Mouse (Mus musculus) heart, embryonic 11.5 days (tissue): ENCODE results near the gene Uqcrq. TPM values are rescaled to one million over a fixed set of nuclear protein-coding genes. Genes with fewer than 3 reads are reported as not detected.

Source experiments
- ATAC-seq: fragments of 200-750 bp; cut with Nextera tagmentation; replicated peaks from 2 replicates; pipeline ENCODE4 v1.8.0; 2017; ENCODE audit warnings: moderate library complexity; ENCODE audit not compliant: insufficient number of reproducible peaks, low FRiP score, low TSS enrichment
- H3K27ac ChIP-seq: fragments of 300-500 bp; sonication (generic); 2 replicates; pipeline ENCODE4 v1.5.1; 2014; ENCODE audit warnings: mild to moderate bottlenecking, low read depth, low read length
- H3K27me3 ChIP-seq: fragments of 300-500 bp; sonication (generic); 2 replicates; pipeline ENCODE4 v1.6.1; 2014; ENCODE audit warnings: mild to moderate bottlenecking, low read length, mixed read lengths; ENCODE audit not compliant: control insufficient read depth, insufficient read depth
- H3K36me3 ChIP-seq: fragments of 300-500 bp; sonication (generic); 2 replicates; pipeline ENCODE4 v1.6.1; 2014; ENCODE audit warnings: mild to moderate bottlenecking, low read length, moderate library complexity, mixed read lengths; ENCODE audit not compliant: control insufficient read depth, insufficient read depth
- H3K4me1 ChIP-seq: fragments of 300-500 bp; sonication (generic); 2 replicates; pipeline ENCODE4 v1.6.1; 2014; ENCODE audit warnings: low read length; ENCODE audit not compliant: control insufficient read depth, insufficient read depth
- H3K4me2 ChIP-seq: fragments of 300-500 bp; sonication (generic); 2 replicates; pipeline ENCODE4 v1.6.1; 2014; ENCODE audit warnings: mild to moderate bottlenecking, moderate library complexity
- H3K4me3 ChIP-seq: fragments of 300-500 bp; sonication (generic); 2 replicates; pipeline ENCODE4 v1.5.1; 2014; ENCODE audit warnings: low read depth, low read length
- H3K9ac ChIP-seq: fragments of 300-500 bp; sonication (generic); 2 replicates; pipeline ENCODE4 v1.6.1; 2014; ENCODE audit warnings: mild to moderate bottlenecking, low read depth, low read length, moderate library complexity
- H3K9me3 ChIP-seq: fragments of 300-500 bp; sonication (generic); replicated peaks from 2 replicates; pipeline ENCODE4 v1.6.1; 2016; ENCODE audit warnings: low read length; ENCODE audit not compliant: control insufficient read depth
- WGBS: fragments of 180-500 bp; shearing (Covaris S2); extraction: QIAGEN DNeasy Blood & Tissue Kit; methylation state at CpG from one replicate; pipeline ENCODE4 v1.1.7; 2014; ENCODE audit not compliant: insufficient replicate concordance; 5-methylcytosine and 5-hydroxymethylcytosine counted together
- polyA plus RNA-seq: library from polyadenylated mRNA; unstranded; fragments of >200 nt; fragmentation: Nextera tagmentation; extraction: Ambion mirVana; gene quantifications from 2 replicates; pipeline ENCODE4 v1.2.1, GENCODE M21; 2014

Uqcrq gene
- polyA plus RNA-seq, 1 experiment from 2014 or later: 1,162 TPM

- peak overlapping the region; percentile 73 for H3K9ac ChIP-seq
- 6% methylated on average over 29 of the region's 29 CpGs for WGBS
- no peaks in the 10 kb centered on the region for H3K9me3 ChIP-seq
- H3K4me3 ChIP-seq: peak overlapping the region; percentile 49
- ATAC-seq: 0 out of 2 replicates have a peak, but pooled peaks have one; percentile 11
- H3K27me3 ChIP-seq: peaks cover 14% of the 10 kb centered on the region
- H3K4me2 ChIP-seq: peak overlapping the region; percentile 80
- H3K4me1 ChIP-seq: no peaks in the 10 kb centered on the region
- no peak overlapping the region for H3K27ac ChIP-seq
- no peaks in the 10 kb centered on the region for H3K36me3 ChIP-seq
Observed at GRCm38 (mm10) chr11:53457372-53457954, 26.8 kb upstream of the Uqcrq start.

- Histone ChIP-seq H3K27me3 (peaks cover 7% of the 10 kb centered on the region), H3K4me2 (peak within 1 kb of the TSS; percentile 80), H3K27ac (no peak within 1 kb of the TSS), H3K4me1 (no peaks in the 10 kb centered on the region), H3K9ac (peak within 1 kb of the TSS; percentile 73), H3K4me3 (peak within 1 kb of the TSS; percentile 49), H3K9me3 (no peaks in the 10 kb centered on the region), H3K36me3 (no peaks in the 10 kb centered on the region)
- ATAC-seq: peak; percentile 68; the same call in 1 of the 2 replicates
- 3% methylated on average over 42 of the region's 42 CpGs for WGBS
Observed at GRCm38 (mm10) chr11:53456474-53457371, 26.1 kb upstream of the Uqcrq start, which contains the start of the genes Gm10447 and Shroom1. Gene Gm10447 (minus strand): TSS chr11:53457110. Gene Shroom1 (plus strand): TSS chr11:53457205.

- Histone ChIP-seq H3K27me3 (0 out of 2 replicates have a peak, but pooled peaks cover 5% of the 10 kb centered on the region), H3K36me3 (no peaks in the 10 kb centered on the region), H3K4me2 (no peak overlapping the region), H3K9me3 (no peaks in the 10 kb centered on the region), H3K4me1 (no peaks in the 10 kb centered on the region), H3K4me3 (no peak overlapping the region), H3K9ac (no peak overlapping the region), H3K27ac (no peak overlapping the region)
- WGBS: 83% methylated on average over 5 of the region's 5 CpGs
- no peak for ATAC-seq
Observed at GRCm38 (mm10) chr11:53453031-53453430, 22.4 kb upstream of the Uqcrq start.

GRCm38 (mm10) chr11:53452396-53452795, 21.8 kb upstream of the Uqcrq start:
- no peak overlapping the region for H3K9ac ChIP-seq
- no peak overlapping the region for H3K4me2 ChIP-seq
- H3K4me1 ChIP-seq: no peaks in the 10 kb centered on the region
- H3K36me3 ChIP-seq: no peaks in the 10 kb centered on the region
- H3K4me3 ChIP-seq: no peak overlapping the region
- 91% methylated on average over 9 of the region's 9 CpGs for WGBS
- H3K9me3 ChIP-seq: no peaks in the 10 kb centered on the region
- ATAC-seq: no peak
- no peak overlapping the region for H3K27ac ChIP-seq
- 0 out of 2 replicates have a peak, but pooled peaks cover 5% of the 10 kb centered on the region for H3K27me3 ChIP-seq

GRCm38 (mm10) chr11:53451361-53451760, 20.7 kb upstream of the Uqcrq start:
- Histone ChIP-seq H3K27ac (no peak overlapping the region), H3K4me1 (no peaks in the 10 kb centered on the region), H3K9me3 (no peaks in the 10 kb centered on the region), H3K4me3 (no peak overlapping the region), H3K9ac (no peak overlapping the region), H3K36me3 (no peaks in the 10 kb centered on the region), H3K4me2 (no peak overlapping the region), H3K27me3 (0 out of 2 replicates have a peak, but pooled peaks cover 5% of the 10 kb centered on the region)
- WGBS: 73% methylated on average over 2 of the region's 2 CpGs
- no peak for ATAC-seq

GRCm38 (mm10) chr11:53450070-53450705, 19.6 kb upstream of the Uqcrq start:
- Histone ChIP-seq H3K9ac (no peak overlapping the region), H3K4me3 (no peak overlapping the region), H3K27me3 (0 out of 2 replicates have a peak, but pooled peaks cover 5% of the 10 kb centered on the region), H3K4me2 (no peak overlapping the region), H3K27ac (no peak overlapping the region), H3K36me3 (no peaks in the 10 kb centered on the region), H3K9me3 (no peaks in the 10 kb centered on the region), H3K4me1 (no peaks in the 10 kb centered on the region)
- WGBS: 38% methylated on average over 15 of the region's 15 CpGs
- ATAC-seq: no peak

GRCm38 (mm10) chr11:53448529-53448928, 17.9 kb upstream of the Uqcrq start:
- H3K36me3 ChIP-seq: no peaks in the 10 kb centered on the region
- no peak for ATAC-seq
- no peak overlapping the region for H3K9ac ChIP-seq
- 88% methylated on average over 1 of the region's 1 CpGs for WGBS
- no peak overlapping the region for H3K4me3 ChIP-seq
- no peak overlapping the region for H3K27ac ChIP-seq
- H3K4me1 ChIP-seq: no peaks in the 10 kb centered on the region
- 0 out of 2 replicates have a peak, but pooled peaks cover 5% of the 10 kb centered on the region for H3K27me3 ChIP-seq
- no peak overlapping the region for H3K4me2 ChIP-seq
- H3K9me3 ChIP-seq: no peaks in the 10 kb centered on the region

- Histone ChIP-seq H3K27ac (no peak overlapping the region), H3K4me1 (no peaks in the 10 kb centered on the region)
- 85% methylated on average over 8 of the region's 8 CpGs for WGBS
Observed at GRCm38 (mm10) chr11:53447996-53448395, 17.4 kb upstream of the Uqcrq start.

More at GRCm38 (mm10) chr11:53447996-53448395, 17.4 kb upstream of the Uqcrq start:
- Histone ChIP-seq H3K4me2 (no peak overlapping the region), H3K36me3 (no peaks in the 10 kb centered on the region), H3K27me3 (0 out of 2 replicates have a peak, but pooled peaks cover 5% of the 10 kb centered on the region), H3K4me3 (no peak overlapping the region), H3K9ac (no peak overlapping the region), H3K9me3 (no peaks in the 10 kb centered on the region)
- ATAC-seq: no peak
